Mouse (Mus musculus): Measurements from ENCODE around the gene Gm4924. TPM values are rescaled to one million over a fixed set of nuclear protein-coding genes. Genes with fewer than 3 reads are reported as not detected.
A peak's percentile ranks its signal among the peaks of the same experiment; 100 is the strongest.

Gene Gm4924
- 9.3 and 14.5 TPM in 2 replicates for polyA plus RNA-seq (2015; fragmentation: Nextera tagmentation; extraction: Ambion mirVana)

DNA sequence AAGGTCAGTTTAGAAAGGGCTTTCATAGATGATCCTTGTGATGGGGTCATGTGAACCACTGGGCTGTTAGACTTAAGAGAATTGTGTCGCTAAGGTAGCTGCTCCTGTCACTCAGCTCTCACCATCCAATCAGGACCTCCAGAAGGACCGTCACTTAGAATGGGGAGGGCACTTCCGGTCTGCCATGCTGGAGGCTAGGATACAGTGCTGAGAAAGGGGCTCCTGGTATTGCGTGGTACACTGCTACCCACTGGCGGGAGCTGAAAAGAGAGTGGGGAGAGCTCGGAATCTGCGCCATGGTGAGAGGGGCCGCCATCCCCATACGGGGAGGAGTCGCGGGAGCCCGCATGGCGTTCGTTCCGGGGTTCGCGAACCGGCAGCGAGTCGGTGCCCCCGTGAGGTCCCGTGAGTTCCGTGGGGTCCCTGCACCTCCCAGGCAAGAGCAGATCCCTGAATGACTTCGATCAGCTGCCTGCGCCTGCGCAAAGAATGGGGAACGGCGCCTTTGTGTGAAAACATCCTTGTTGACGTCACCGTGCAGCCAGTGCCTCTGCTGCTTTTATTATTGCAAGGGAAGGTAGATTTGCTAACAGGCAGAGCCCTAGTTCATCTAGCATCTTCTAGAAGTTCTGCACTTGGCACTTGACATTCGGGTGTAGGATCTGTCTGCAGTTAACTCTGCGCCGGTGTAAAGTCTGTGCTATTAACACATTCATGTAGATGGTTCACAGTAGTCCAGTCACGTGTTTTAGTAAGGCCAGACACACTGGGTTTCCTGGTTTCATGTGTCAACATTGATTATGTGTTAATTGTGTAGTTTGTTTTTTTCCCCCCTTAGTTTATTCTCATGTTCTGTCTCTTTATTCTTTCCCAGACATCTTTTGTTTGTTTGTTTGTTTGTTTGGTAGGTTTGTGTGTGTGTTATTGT, at the start of gene Gm4924:
TSS of gene Gm4924 (plus strand) at position 173 of the 928 bp plus-strand sequence.
- Histone ChIP-seq H3K4me3 (replicated peaks; ENCODE audit: low read length) (peak within 1 kb of the TSS; percentile 52), H3K9me3 (ENCODE audit: control insufficient read depth, low read length) (peaks cover 24% of the 10 kb centered on the region)
- WGBS = 4% methylated on average over 34 of the region's 34 CpGs

DNA sequence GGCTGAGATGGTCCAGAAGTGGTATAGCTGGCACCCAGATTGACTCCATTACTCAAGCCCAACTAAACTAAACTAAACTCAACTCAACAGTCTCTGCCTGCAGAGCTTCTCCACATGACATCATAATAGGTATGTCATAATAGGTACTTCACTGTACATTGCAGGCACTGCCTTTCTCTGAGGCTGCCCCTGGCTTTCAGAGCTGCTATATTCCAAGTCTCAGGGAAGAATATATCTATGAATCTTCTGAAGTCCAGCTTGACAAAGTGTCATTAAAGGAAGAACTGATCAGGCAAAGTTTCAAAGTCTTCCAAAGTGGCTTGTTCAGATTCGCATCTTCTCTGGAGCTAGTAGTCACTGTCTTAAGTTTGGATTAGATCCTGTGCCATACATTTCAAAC, 37.6 kb upstream of the Gm4924 start, which contains the start of gene 4932415D10Rik:
TSS of gene 4932415D10Rik (minus strand) at position 101 of the 400 bp plus-strand sequence.
- H3K27ac ChIP-seq (ENCODE audit: low read length) = no peak within 1 kb of the TSS
- H3K9ac ChIP-seq (replicated peaks; ENCODE audit: low read depth, low read length) = no peak within 1 kb of the TSS
- H3K9me3 ChIP-seq (ENCODE audit: control insufficient read depth, low read length) = no peaks in the 10 kb centered on the region
- no peaks in the 10 kb centered on the region for H3K4me1 ChIP-seq (replicated peaks; ENCODE audit: control insufficient read depth, insufficient read depth, low read length)
- H3K36me3 ChIP-seq (ENCODE audit: control insufficient read depth, insufficient read depth) = no peaks in the 10 kb centered on the region
- WGBS = 94% methylated on average over 1 of the region's 1 CpGs
- ATAC-seq = no peak
- H3K27me3 ChIP-seq (replicated peaks; ENCODE audit: control insufficient read depth, insufficient read depth, low read length) = no peaks in the 10 kb centered on the region
- H3K4me3 ChIP-seq (replicated peaks; ENCODE audit: low read length) = no peak within 1 kb of the TSS
- no peak within 1 kb of the TSS for H3K4me2 ChIP-seq (ENCODE audit: low read length)

More for the DNA sequence above, at the start of gene Gm4924:
- Histone ChIP-seq H3K27ac (ENCODE audit: low read length) (peak within 1 kb of the TSS; percentile 95), H3K4me1 (replicated peaks; ENCODE audit: control insufficient read depth, insufficient read depth, low read length) (no peaks in the 10 kb centered on the region), H3K27me3 (replicated peaks; ENCODE audit: control insufficient read depth, insufficient read depth, low read length) (no peaks in the 10 kb centered on the region), H3K36me3 (ENCODE audit: control insufficient read depth, insufficient read depth) (no peaks in the 10 kb centered on the region), H3K4me2 (ENCODE audit: low read length) (peak within 1 kb of the TSS; percentile 57), H3K9ac (replicated peaks; ENCODE audit: low read depth, low read length) (peak within 1 kb of the TSS; percentile 70)
- peak; percentile 100 for ATAC-seq

DNA sequence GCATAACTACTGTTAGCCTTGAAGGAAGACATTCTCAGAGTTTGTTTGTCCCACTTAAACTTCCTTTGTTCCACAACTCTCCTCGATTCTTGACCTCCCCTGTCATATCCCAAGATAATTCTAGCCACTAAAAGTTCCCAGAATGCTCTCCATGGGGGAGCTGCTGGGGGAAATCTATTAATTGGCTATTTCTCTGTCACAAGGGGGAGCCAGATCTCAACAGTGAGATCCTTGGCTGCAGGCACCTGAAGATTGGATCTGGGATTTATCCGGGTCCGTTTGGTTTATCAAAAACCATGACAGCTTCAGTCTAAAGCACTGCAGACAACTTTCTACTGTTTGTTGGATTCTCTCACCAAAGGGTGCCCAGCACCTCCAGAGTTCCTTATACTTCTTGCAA, 33.9 kb upstream of the Gm4924 start:
- H3K9ac ChIP-seq (replicated peaks; ENCODE audit: low read depth, low read length) = no peak overlapping the region
- H3K4me2 ChIP-seq (ENCODE audit: low read length) = no peak overlapping the region
- H3K27me3 ChIP-seq (replicated peaks; ENCODE audit: control insufficient read depth, insufficient read depth, low read length) = no peaks in the 10 kb centered on the region
- H3K4me3 ChIP-seq (replicated peaks; ENCODE audit: low read length) = no peak overlapping the region
- H3K27ac ChIP-seq (ENCODE audit: low read length) = no peak overlapping the region
- WGBS = 73% methylated on average over 3 of the region's 3 CpGs
- no peaks in the 10 kb centered on the region for H3K9me3 ChIP-seq (ENCODE audit: control insufficient read depth, low read length)
- no peaks in the 10 kb centered on the region for H3K4me1 ChIP-seq (replicated peaks; ENCODE audit: control insufficient read depth, insufficient read depth, low read length)
- no peak for ATAC-seq
- H3K36me3 ChIP-seq (ENCODE audit: control insufficient read depth, insufficient read depth) = no peaks in the 10 kb centered on the region

DNA sequence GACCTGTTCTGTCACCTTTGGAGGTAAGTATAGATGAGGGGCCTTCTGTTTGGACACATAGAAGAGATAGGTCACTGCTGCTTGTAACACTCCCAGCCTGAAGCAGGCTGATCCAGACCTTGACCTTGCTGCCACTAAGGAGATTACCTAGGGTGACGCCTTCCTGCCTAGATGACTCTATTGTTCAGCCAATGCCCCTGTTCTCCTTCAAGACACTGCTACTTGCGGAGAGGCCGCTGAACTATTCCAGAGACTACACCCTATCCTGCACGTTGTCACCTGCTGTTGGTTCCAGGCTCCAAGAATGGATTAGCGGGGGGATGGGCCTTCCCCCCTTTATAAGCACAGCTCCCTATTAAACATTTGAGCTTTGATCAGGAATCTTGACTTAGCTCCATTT, 24.2 kb upstream of the Gm4924 start:
- no peak for ATAC-seq
- Histone ChIP-seq H3K27ac (ENCODE audit: low read length) (no peak overlapping the region), H3K36me3 (ENCODE audit: control insufficient read depth, insufficient read depth) (no peaks in the 10 kb centered on the region), H3K4me3 (replicated peaks; ENCODE audit: low read length) (no peak overlapping the region), H3K9ac (replicated peaks; ENCODE audit: low read depth, low read length) (no peak overlapping the region), H3K27me3 (replicated peaks; ENCODE audit: control insufficient read depth, insufficient read depth, low read length) (no peaks in the 10 kb centered on the region), H3K4me2 (ENCODE audit: low read length) (no peak overlapping the region), H3K4me1 (replicated peaks; ENCODE audit: control insufficient read depth, insufficient read depth, low read length) (no peaks in the 10 kb centered on the region), H3K9me3 (ENCODE audit: control insufficient read depth, low read length) (no peaks in the 10 kb centered on the region)
- WGBS = 83% methylated on average over 5 of the region's 5 CpGs

DNA sequence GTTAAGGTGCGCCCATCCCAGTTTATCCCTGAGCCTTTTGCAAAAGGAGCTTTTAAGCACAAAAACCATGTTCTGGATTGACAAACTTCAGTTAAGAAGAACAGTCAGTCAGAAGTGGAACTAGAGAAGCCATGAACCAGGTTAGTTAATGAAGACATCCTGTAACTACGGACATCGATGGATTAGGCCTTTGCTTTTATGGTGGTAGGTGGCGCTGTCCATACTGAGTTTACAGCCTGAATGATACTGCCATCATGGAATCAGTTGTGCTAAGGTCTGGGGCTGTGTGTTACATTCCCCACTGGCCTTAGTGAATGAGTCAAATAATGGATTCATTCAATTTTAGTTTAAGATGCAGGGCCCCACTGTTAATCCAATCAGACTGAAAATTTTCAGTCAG, 1.3 kb downstream of the Gm4924 start:
- ATAC-seq = no peak
- Histone ChIP-seq H3K36me3 (ENCODE audit: control insufficient read depth, insufficient read depth) (no peaks in the 10 kb centered on the region), H3K27ac (ENCODE audit: low read length) (no peak overlapping the region), H3K27me3 (replicated peaks; ENCODE audit: control insufficient read depth, insufficient read depth, low read length) (no peaks in the 10 kb centered on the region), H3K4me1 (replicated peaks; ENCODE audit: control insufficient read depth, insufficient read depth, low read length) (no peaks in the 10 kb centered on the region), H3K9me3 (ENCODE audit: control insufficient read depth, low read length) (peaks cover 28% of the 10 kb centered on the region), H3K9ac (replicated peaks; ENCODE audit: low read depth, low read length) (no peak overlapping the region), H3K4me2 (ENCODE audit: low read length) (no peak overlapping the region), H3K4me3 (replicated peaks; ENCODE audit: low read length) (no peak overlapping the region)
- 98% methylated on average over 4 of the region's 4 CpGs for WGBS

DNA sequence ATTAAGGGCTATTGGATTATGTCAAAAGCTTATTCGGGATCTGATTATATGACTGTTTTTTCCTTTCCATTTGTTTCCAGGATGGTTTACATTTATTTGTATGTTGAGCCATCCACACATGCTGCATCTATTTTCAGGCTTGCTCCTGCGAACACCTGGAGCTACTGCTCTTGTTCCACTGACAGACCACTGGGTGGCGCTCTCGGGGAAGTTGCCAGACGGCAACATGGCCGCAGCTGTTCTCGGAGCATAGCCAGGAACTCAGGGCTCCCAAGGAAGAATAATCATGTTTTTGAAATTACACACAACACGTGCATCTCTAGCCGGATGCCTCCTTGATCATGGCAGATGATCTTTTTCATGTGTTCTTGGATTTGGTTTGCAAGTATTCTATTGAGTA, 7.9 kb downstream of the Gm4924 start:
- Histone ChIP-seq H3K9ac (replicated peaks; ENCODE audit: low read depth, low read length) (no peak overlapping the region), H3K4me1 (replicated peaks; ENCODE audit: control insufficient read depth, insufficient read depth, low read length) (no peaks in the 10 kb centered on the region), H3K9me3 (ENCODE audit: control insufficient read depth, low read length) (peaks cover 50% of the 10 kb centered on the region), H3K4me2 (ENCODE audit: low read length) (no peak overlapping the region), H3K27me3 (replicated peaks; ENCODE audit: control insufficient read depth, insufficient read depth, low read length) (no peaks in the 10 kb centered on the region), H3K27ac (ENCODE audit: low read length) (no peak overlapping the region), H3K4me3 (replicated peaks; ENCODE audit: low read length) (no peak overlapping the region), H3K36me3 (ENCODE audit: control insufficient read depth, insufficient read depth) (peaks cover 16% of the 10 kb centered on the region)
- WGBS = 90% methylated on average over 9 of the region's 9 CpGs
- ATAC-seq = no peak

DNA sequence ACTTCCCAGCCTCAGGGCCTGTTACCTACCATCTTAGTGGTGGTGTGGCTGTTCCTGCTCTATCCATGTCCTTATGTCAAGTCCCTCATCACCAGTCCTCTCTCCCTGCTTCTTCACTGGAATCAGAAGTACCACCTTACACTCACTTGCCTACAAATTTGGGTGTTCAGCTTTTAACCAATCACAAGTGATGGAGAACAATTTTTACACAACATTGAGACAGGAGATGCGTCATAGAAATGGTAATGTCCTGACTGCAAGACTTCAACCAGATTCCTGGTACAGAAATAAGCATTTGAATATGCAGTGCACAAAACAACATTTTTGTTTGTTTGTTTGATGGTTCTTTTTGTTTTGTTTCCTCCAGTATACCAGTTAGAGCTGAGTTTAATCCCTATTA, 28.9 kb downstream of the Gm4924 start:
- Histone ChIP-seq H3K4me3 (replicated peaks; ENCODE audit: low read length) (no peak overlapping the region), H3K36me3 (ENCODE audit: control insufficient read depth, insufficient read depth) (peaks cover 12% of the 10 kb centered on the region), H3K27ac (ENCODE audit: low read length) (no peak overlapping the region), H3K9ac (replicated peaks; ENCODE audit: low read depth, low read length) (no peak overlapping the region), H3K4me2 (ENCODE audit: low read length) (no peak overlapping the region), H3K9me3 (ENCODE audit: control insufficient read depth, low read length) (peaks cover 29% of the 10 kb centered on the region), H3K4me1 (replicated peaks; ENCODE audit: control insufficient read depth, insufficient read depth, low read length) (no peaks in the 10 kb centered on the region), H3K27me3 (replicated peaks; ENCODE audit: control insufficient read depth, insufficient read depth, low read length) (no peaks in the 10 kb centered on the region)
- 94% methylated on average over 1 of the region's 1 CpGs for WGBS
- ATAC-seq = no peak

DNA sequence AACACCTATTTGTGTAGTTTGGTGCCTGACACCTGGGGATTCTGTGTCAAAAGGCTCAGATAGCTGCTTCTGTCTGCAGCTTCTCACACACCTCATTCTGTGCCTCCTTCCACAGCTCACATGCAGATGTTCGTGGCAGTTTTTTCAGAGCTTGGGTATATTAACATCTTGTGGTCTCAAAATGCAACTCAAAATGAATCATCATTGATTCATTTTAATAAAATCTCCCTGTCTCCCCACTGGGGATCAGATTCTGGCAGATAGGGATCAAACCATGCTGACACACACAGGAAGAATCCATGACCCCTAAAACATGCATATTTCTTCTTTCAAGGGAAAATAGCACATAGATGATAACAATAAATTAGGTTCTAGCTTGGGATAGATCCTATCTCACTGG, 55.5 kb downstream of the Gm4924 start:
- Histone ChIP-seq H3K4me2 (ENCODE audit: low read length) (no peak overlapping the region), H3K4me1 (replicated peaks; ENCODE audit: control insufficient read depth, insufficient read depth, low read length) (no peaks in the 10 kb centered on the region), H3K27ac (ENCODE audit: low read length) (no peak overlapping the region), H3K4me3 (replicated peaks; ENCODE audit: low read length) (no peak overlapping the region), H3K9me3 (ENCODE audit: control insufficient read depth, low read length) (peaks cover 13% of the 10 kb centered on the region), H3K27me3 (replicated peaks; ENCODE audit: control insufficient read depth, insufficient read depth, low read length) (no peaks in the 10 kb centered on the region), H3K9ac (replicated peaks; ENCODE audit: low read depth, low read length) (no peak overlapping the region), H3K36me3 (ENCODE audit: control insufficient read depth, insufficient read depth) (no peaks in the 10 kb centered on the region)
- WGBS = 73% methylated on average over 1 of the region's 1 CpGs
- no peak for ATAC-seq

DNA sequence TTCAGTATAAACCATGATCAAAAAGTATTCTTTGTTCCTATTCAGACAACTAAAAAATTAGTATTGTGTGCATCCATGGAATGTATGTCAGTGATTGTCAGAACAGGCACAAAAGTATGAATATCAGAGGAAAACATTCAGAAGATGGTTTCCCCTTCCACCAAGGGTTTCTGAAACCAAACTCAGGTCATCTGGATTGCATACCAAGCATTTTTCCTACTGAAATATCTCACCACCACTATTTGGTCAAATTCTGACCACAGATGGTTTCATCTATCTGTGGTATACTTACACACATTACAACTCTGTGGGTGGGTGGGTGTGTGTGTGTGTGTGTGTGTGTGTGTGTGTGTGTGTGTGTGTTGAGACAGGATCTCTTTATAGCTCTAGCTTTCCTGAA, 69.6 kb downstream of the Gm4924 start:
- H3K9ac ChIP-seq (replicated peaks; ENCODE audit: low read depth, low read length) = no peak overlapping the region
- no peaks in the 10 kb centered on the region for H3K36me3 ChIP-seq (ENCODE audit: control insufficient read depth, insufficient read depth)
- H3K27me3 ChIP-seq (replicated peaks; ENCODE audit: control insufficient read depth, insufficient read depth, low read length) = no peaks in the 10 kb centered on the region
- no peak overlapping the region for H3K4me2 ChIP-seq (ENCODE audit: low read length)
- ATAC-seq = no peak
- no peak overlapping the region for H3K27ac ChIP-seq (ENCODE audit: low read length)
- H3K4me3 ChIP-seq (replicated peaks; ENCODE audit: low read length) = no peak overlapping the region
- peaks cover 7% of the 10 kb centered on the region; the same call in 1 of the 2 replicates for H3K9me3 ChIP-seq (ENCODE audit: control insufficient read depth, low read length)
- no peaks in the 10 kb centered on the region for H3K4me1 ChIP-seq (replicated peaks; ENCODE audit: control insufficient read depth, insufficient read depth, low read length)
